Comparison of ENCODE assay signal across 8 mouse cellular contexts in the genomic region with DNA sequence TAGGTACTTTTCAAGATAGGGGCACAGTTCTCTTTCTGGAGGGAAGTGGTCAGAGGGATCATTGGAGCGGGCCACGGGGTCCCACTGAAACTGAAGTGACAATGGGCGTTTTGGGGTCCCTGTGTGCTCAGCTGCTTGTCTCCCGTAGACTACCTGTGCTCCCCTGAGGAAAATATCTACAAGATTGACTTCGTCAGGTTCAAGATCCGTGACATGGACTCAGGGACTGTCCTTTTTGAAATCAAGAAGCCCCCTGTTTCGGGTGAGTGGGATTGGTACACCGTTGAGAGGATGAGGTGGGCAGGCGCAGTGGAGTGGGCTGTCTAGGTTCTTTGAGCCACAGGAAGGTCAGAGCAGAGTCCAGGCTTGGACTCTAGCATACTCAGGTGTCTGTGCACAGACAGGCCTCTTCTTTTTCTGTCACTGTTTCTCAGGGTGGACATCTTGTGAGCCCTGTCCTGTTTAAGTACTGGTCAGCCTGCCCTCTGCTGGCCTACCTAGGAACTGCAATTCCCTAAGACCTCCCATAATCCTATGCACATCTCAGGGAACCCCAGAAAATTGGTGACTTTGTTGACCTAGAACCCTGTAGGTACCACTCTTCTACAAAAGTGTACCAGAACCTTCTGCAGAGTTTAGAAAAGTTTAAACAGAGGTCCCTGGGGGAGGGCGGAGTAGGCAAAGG. TPM values are rescaled to one million over a fixed set of nuclear protein-coding genes. Genes with fewer than 3 reads are reported as not detected.
DNase-seq lines count a peak whose midpoint lies in the region; ATAC-seq lines count a peak whose summit lies in the region.

No protein-coding gene starts in this region.

- no peak for ATAC-seq in forebrain, embryonic 11.5 days (replicated peaks; ENCODE audit: low FRiP score)
- ATAC-seq in forebrain, embryonic 12.5 days (ENCODE audit: low FRiP score): no peak
- ATAC-seq in embryonic facial prominence, embryonic 14.5 days (ENCODE audit: low read depth): peak; percentile 16; the same call in 1 of the 2 replicates

- no peaks in the 10 kb centered on the region for H3K36me3 ChIP-seq in forebrain, embryonic 11.5 days (ENCODE audit: control insufficient read depth, insufficient read depth, low read length)
- peaks cover 12% of the 10 kb centered on the region for H3K36me3 ChIP-seq in forebrain, embryonic 12.5 days (replicated peaks)
- H3K36me3 ChIP-seq in embryonic facial prominence, embryonic 14.5 days (ENCODE audit: control insufficient read depth, insufficient read depth, low read length): peaks cover 24% of the 10 kb centered on the region
- H3K36me3 ChIP-seq in splenic B cell, adult 2 months (ENCODE audit: control insufficient read depth, insufficient read depth, low read length, poor library complexity, severe bottlenecking): peaks cover 4% of the 10 kb centered on the region; the same call in 1 of the 2 replicates

- H3K9ac ChIP-seq in forebrain, embryonic 11.5 days (ENCODE audit: low read length): no peak overlapping the region
- no peak overlapping the region for H3K9ac ChIP-seq in forebrain, embryonic 12.5 days
- no peak overlapping the region for H3K9ac ChIP-seq in embryonic facial prominence, embryonic 14.5 days (ENCODE audit: low read depth, low read length)

- no peaks in the 10 kb centered on the region for H3K27me3 ChIP-seq in forebrain, embryonic 11.5 days (ENCODE audit: control insufficient read depth, insufficient read depth, low read length)
- H3K27me3 ChIP-seq in forebrain, embryonic 12.5 days: no peaks in the 10 kb centered on the region
- no peaks in the 10 kb centered on the region for H3K27me3 ChIP-seq in embryonic facial prominence, embryonic 14.5 days (replicated peaks; ENCODE audit: control insufficient read depth, insufficient read depth, low read length)
- no peaks in the 10 kb centered on the region for H3K27me3 ChIP-seq in splenic B cell, adult 2 months (ENCODE audit: control insufficient read depth, insufficient read depth, low read length, poor library complexity, severe bottlenecking)

- H3K9me3 ChIP-seq in forebrain, embryonic 11.5 days (ENCODE audit: control insufficient read depth, low read length): no peaks in the 10 kb centered on the region
- no peaks in the 10 kb centered on the region for H3K9me3 ChIP-seq in forebrain, embryonic 12.5 days
- H3K9me3 ChIP-seq in embryonic facial prominence, embryonic 14.5 days (ENCODE audit: control insufficient read depth, low read length): no peaks in the 10 kb centered on the region

- H3K4me1 ChIP-seq in forebrain, embryonic 11.5 days (replicated peaks; ENCODE audit: control insufficient read depth, insufficient read depth, low read length): peaks cover 2% of the 10 kb centered on the region; the same call in 1 of the 2 replicates
- peaks cover 41% of the 10 kb centered on the region for H3K4me1 ChIP-seq in forebrain, embryonic 12.5 days
- peaks cover 21% of the 10 kb centered on the region for H3K4me1 ChIP-seq in embryonic facial prominence, embryonic 14.5 days (ENCODE audit: control insufficient read depth, insufficient read depth, low read length)

- H3K27ac ChIP-seq in forebrain, embryonic 11.5 days (ENCODE audit: low read depth, low read length): no peak overlapping the region
- H3K27ac ChIP-seq in forebrain, embryonic 12.5 days: no peak overlapping the region
- H3K27ac ChIP-seq in embryonic facial prominence, embryonic 14.5 days (replicated peaks; ENCODE audit: low read depth, low read length): no peak overlapping the region

- 89% methylated on average over 10 of the region's 10 CpGs for WGBS in forebrain, embryonic 11.5 days
- 91% methylated on average over 10 of the region's 10 CpGs for WGBS in forebrain, embryonic 12.5 days
- 94% methylated on average over 10 of the region's 10 CpGs for WGBS in embryonic facial prominence, embryonic 14.5 days

- no peak overlapping the region for H3K4me2 ChIP-seq in forebrain, embryonic 11.5 days (ENCODE audit: low read depth, low read length, severe bottlenecking)
- H3K4me2 ChIP-seq in forebrain, embryonic 12.5 days: no peak overlapping the region
- H3K4me2 ChIP-seq in embryonic facial prominence, embryonic 14.5 days (ENCODE audit: low read depth, low read length): no peak overlapping the region

- H3K4me3 ChIP-seq in forebrain, embryonic 11.5 days (ENCODE audit: low read depth, low read length): no peak overlapping the region
- H3K4me3 ChIP-seq in forebrain, embryonic 12.5 days (replicated peaks): no peak overlapping the region
- no peak overlapping the region for H3K4me3 ChIP-seq in embryonic facial prominence, embryonic 14.5 days (ENCODE audit: low read depth, low read length)

- peak; percentile 80 for DNase-seq in forebrain, embryonic 11.5 days (ENCODE audit: low spot score)
- DNase-seq in 416B (ENCODE audit: low read depth): peak; percentile 87
- peak; percentile 70 for DNase-seq in adrenal gland, postnatal 25 days
- peak; percentile 75 for DNase-seq in embryonic facial prominence, embryonic 14.5 days (ENCODE audit: low spot score)
- DNase-seq in layer of hippocampus, adult 9-11 months: peak; percentile 54
- DNase-seq in lung, postnatal 4 days: peak; percentile 21 to 77
- peak; percentile 84 for DNase-seq in splenic B cell, adult 2 months (ENCODE audit: low read depth, low spot score)

RNA-seq across cellular contexts. Expression of a gene that starts 3.9 kb away (rescaled TPM):
- 73.2 and 77.4 TPM in 2 replicates for polyA plus RNA-seq in forebrain, embryonic 11.5 days (2014; fragmentation: Nextera tagmentation; extraction: Ambion mirVana)
- 75.6 and 76.5 TPM in 2 replicates for polyA plus RNA-seq in forebrain, embryonic 12.5 days (2016; fragmentation: Nextera tagmentation; extraction: Ambion mirVana)
- 27.3 and 45.5 TPM in 2 replicates for total RNA-seq in adrenal gland, postnatal 25 days (2021)
- polyA plus RNA-seq in embryonic facial prominence, embryonic 14.5 days (2014; fragmentation: Nextera tagmentation; extraction: Ambion mirVana): 39.9 and 46.1 TPM in 2 replicates

RNA-seq across cellular contexts. Expression of a gene that starts 19.0 kb away (rescaled TPM):
- polyA plus RNA-seq in forebrain, embryonic 11.5 days (2014; fragmentation: Nextera tagmentation; extraction: Ambion mirVana): 69.6 and 70.3 TPM in 2 replicates
- 58.8 and 62.5 TPM in 2 replicates for polyA plus RNA-seq in forebrain, embryonic 12.5 days (2016; fragmentation: Nextera tagmentation; extraction: Ambion mirVana)
- 57.0 and 63.2 TPM in 2 replicates for total RNA-seq in adrenal gland, postnatal 25 days (2021)
- 72.3 and 82.1 TPM in 2 replicates for polyA plus RNA-seq in embryonic facial prominence, embryonic 14.5 days (2014; fragmentation: Nextera tagmentation; extraction: Ambion mirVana)

RNA-seq across cellular contexts. Expression of a gene that starts 24.4 kb away (rescaled TPM):
- polyA plus RNA-seq in forebrain, embryonic 11.5 days (2014; fragmentation: Nextera tagmentation; extraction: Ambion mirVana): 3.3 and 7.4 TPM in 2 replicates
- polyA plus RNA-seq in forebrain, embryonic 12.5 days (2016; fragmentation: Nextera tagmentation; extraction: Ambion mirVana): 26.9 and 31.6 TPM in 2 replicates
- 20.9 and 23.2 TPM in 2 replicates for total RNA-seq in adrenal gland, postnatal 25 days (2021)
- polyA plus RNA-seq in embryonic facial prominence, embryonic 14.5 days (2014; fragmentation: Nextera tagmentation; extraction: Ambion mirVana): 20.4 and 24.1 TPM in 2 replicates

RNA-seq across cellular contexts. Expression of a gene that starts 39.1 kb away (rescaled TPM):
- polyA plus RNA-seq in forebrain, embryonic 11.5 days (2014; fragmentation: Nextera tagmentation; extraction: Ambion mirVana): not detected in 2 replicates
- 0.06 TPM in 1 of 2 replicates, not detected in the other for polyA plus RNA-seq in forebrain, embryonic 12.5 days (2016; fragmentation: Nextera tagmentation; extraction: Ambion mirVana)
- 0.36 and 0.86 TPM in 2 replicates for total RNA-seq in adrenal gland, postnatal 25 days (2021)
- 1.4 and 1.6 TPM in 2 replicates for polyA plus RNA-seq in embryonic facial prominence, embryonic 14.5 days (2014; fragmentation: Nextera tagmentation; extraction: Ambion mirVana)

RNA-seq across cellular contexts. Expression of a gene that starts 45.9 kb away (rescaled TPM):
- polyA plus RNA-seq in forebrain, embryonic 11.5 days (2014; fragmentation: Nextera tagmentation; extraction: Ambion mirVana): 75.5 and 76.1 TPM in 2 replicates
- polyA plus RNA-seq in forebrain, embryonic 12.5 days (2016; fragmentation: Nextera tagmentation; extraction: Ambion mirVana): 63.0 and 64.7 TPM in 2 replicates
- 9.5 and 10.7 TPM in 2 replicates for total RNA-seq in adrenal gland, postnatal 25 days (2021)
- 23.8 and 25.3 TPM in 2 replicates for polyA plus RNA-seq in embryonic facial prominence, embryonic 14.5 days (2014; fragmentation: Nextera tagmentation; extraction: Ambion mirVana)
